Mouse (Mus musculus): ENCODE measurements around the gene Rnf111. TPM values are rescaled to one million over a fixed set of nuclear protein-coding genes. Genes with fewer than 3 reads are reported as not detected.
A peak's percentile ranks its signal among the peaks of the same experiment; 100 is the strongest.
"Not testable (repeated sequence)": the region's sequence is repeated elsewhere in the genome, so short reads cannot be mapped to it uniquely, and the experiment has no call there.

Gene Rnf111
- 10 to 100 TPM; 20.1 to 20.2 TPM for total RNA-seq (2021)
- long read RNA-seq, experiment 1, partial matches to known transcripts: 2 of 5 reads
- long read RNA-seq, experiment 1, other reads (novel, unspliced or antisense): 3 of 5 reads
- long read RNA-seq, experiment 2, partial matches to known transcripts: 4 of 4 reads
- long read RNA-seq, experiment 2, other reads (novel, unspliced or antisense): 0 of 4 reads

DNA sequence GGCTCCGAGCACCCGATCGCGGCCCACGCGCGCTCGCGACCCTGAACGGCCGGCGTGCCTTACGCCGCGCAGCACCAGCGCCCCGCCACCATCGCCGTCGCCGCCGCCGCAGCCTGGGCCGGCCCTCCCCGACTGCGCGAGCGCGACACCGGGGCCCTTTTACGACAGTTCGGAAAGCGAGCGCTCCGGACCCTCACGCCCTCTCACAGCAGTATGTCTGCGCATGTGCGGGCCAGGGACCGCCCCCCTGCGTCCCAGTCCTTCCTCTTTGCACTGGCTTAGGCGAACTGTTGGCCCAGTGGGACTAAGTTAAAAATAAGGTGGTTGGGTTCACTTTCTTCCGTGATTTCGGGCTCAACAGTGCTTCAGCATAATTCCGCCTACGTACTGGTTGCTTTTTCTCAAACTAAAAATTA is at the start of gene Rnf111:
Gene Rnf111 (minus strand): TSS at position 100 of the 416 bp plus-strand sequence.
- DNase-seq: peak; percentile 97 to 98

DNA sequence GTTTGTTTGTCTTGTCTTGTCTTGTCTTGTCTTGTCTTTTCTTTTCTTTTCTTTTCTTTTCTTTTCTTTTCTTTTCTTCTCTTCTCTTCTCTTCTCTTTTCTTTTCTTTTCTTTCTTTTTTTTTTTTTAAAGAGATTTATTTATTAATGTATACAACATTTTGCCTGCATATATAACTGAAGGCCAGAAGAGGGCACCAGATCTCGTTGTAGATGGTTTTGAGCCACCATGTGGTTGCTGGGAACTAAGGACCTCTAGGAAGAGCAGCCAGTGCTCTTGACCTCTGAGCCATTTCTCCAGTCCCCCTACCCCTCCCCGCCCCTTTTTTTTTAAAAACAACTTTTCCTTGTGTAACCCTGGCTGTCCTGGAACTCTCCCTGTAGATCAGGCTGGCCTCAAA is 48.7 kb upstream of the Rnf111 start:
- not testable (repeated sequence) for DNase-seq

DNA sequence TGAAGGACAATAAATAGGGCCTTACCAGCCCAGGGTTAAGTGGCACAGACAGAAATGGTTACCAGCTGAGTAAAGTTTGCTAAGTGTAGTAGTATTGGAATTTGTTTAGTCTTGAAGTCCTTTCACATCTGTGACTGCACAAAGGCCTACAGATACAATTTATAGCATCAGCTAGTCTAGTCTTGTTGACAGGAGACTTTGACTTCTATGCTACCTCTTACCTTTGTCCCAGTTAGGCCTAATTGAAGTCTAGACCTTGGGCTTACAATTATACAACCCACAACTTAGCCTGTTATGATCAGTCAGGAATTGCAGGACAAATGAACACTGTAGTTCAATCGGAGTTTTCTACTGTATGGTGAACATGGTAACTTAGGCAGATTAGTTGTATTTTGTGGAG is 48.0 kb upstream of the Rnf111 start:
- DNase-seq: no peak

DNA sequence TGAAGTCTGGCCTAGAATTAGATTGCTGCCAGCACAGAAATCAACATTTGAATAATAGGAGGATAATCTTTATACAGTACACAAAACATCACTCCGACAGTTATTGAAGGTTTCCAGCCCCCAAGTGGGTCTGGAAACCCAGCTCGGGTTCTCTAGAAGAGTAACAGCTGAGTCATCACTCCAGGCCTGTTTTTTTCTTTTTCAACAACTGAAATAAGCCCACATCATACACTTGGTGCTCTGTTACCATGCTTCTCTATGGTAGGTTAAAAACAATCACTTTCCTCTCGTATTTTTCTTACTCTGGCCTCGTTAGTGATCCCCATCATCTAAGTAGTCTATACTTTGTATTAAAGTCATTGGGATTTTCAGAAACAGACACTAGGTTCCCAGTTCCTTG is 44.8 kb upstream of the Rnf111 start:
- DNase-seq: no peak

- not testable (repeated sequence) for DNase-seq
These were observed 43.1 kb upstream of the Rnf111 start for GRCm38 (mm10) chr9:70546576-70546975.

- no peak for DNase-seq
These were observed 41.3 kb upstream of the Rnf111 start for GRCm38 (mm10) chr9:70544831-70545230.

DNA sequence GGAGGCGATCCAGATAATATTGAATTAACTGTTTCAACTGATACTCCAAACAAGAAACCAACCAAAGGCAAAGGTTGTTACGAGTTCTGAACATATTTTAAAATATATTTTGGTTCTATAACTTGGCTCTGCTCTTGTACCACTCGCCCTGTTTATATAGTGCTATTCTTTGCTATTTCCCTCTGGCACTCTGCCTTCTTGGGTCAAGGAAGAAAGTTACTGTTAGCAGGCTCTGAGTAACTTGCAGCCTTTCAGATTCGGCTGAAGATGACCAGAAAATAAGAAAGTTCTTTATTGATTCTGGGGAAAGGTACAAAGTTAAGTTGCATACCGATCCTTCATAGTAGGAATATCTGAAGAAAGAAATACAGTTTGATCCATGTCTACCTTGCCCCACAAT is 40.5 kb upstream of the Rnf111 start:
- no peak for DNase-seq

DNA sequence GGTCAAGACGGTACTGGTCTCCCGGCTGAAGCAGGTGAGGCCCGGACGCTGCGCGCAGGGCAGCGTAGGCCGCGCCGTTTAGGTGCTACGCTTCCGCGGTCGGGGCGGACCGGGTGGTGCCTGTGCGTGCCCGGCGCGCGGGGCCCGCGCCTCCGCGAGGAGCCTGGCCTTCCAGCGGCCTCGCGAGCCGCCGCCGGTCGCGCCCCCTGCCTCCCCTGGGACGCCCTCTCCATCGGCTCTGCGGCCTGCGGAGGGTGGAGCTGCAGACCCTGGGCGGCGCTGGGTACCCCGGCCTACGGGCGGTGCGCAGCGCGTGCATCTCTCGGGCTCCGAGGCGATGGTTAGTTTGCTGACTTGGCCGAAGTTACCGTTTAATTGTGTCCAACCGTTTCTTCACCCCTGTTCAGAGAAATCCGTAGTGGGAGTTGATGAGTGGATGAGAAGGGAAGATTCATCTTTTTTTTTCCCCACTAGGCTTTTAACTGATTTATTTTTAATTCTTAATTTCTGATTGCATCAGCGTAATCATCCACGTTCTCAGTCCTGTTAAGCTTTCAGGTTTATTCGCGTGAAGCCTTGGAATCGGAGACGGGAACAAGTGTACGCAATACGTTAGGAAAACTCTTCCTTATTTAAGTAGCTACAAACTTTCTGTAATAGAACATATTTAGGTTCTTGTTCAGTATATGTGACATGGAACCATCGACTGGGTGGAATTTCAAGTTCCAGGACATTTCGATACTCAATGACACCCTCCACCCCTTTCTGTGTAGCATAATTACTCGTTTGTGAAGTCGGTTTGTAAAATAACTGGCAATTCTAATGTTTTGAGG is 39.7 kb upstream of the Rnf111 start:
- peak in 1 of 2 experiments; percentile 76 for DNase-seq

GRCm38 (mm10) chr9:70542305-70543041 is 38.9 kb upstream of the Rnf111 start, which contains the start of gene Sltm:
TSS of gene Sltm (plus strand) at chr9:70542754.
- peak; percentile 99 for DNase-seq

- DNase-seq: no peak
These were observed 38.1 kb upstream of the Rnf111 start for GRCm38 (mm10) chr9:70541584-70541983.

DNA sequence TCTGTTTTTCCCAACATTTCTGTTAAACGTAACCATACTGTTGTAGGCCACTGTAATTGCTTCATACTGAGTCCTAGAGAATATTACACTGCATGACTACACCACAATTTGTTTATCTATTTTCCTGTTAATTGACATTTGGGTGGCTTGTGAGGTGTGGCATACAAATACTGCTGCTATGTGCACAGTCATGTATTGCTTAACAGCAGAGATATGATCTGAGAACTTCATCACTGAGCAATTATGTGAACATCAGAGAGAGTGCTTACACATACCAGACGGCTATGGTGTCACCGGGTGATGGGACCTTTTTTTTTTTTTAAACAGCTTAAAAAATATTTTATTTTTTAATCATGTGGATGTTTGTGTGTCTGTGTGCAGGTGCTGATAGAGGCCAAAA is 29.8 kb upstream of the Rnf111 start:
- DNase-seq: no peak

DNA sequence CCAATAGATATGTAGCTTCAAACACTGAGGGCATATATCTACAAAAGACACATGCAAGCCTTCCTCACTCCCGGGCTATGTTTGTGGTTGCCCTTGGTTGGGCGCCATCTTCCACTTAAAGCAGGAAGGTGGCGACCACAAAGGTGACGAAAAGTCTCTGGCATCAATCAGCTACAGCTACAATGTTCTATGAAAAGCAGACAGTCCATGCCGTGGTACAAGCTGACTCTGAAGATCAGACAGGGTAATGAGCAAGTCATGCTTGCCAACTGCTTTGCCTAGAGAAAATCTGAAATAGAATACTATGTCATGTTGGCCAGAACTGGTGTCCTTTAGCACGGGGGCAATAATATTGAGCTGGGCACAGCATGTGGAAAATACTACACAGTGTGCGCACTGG is 20.8 kb upstream of the Rnf111 start:
- peak; percentile 77 to 88 for DNase-seq

DNA sequence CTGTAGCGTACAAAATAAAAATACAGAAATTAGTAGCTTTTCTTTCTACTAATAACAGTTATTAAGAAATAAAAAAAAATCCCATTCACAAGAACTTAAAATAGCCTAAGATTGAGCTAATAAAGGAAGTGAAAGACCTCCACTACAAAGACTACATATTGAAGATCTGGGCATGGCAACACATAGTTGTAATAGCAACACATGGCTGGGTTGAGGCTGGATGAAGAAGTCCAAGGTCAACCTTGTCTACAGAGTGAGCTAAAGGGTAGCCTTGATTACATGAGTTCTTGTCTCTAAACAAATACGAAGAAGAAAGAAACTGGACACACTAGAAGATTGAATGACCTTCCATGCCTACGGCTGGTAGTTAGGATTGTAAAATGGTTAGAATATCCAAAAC is 20.3 kb upstream of the Rnf111 start:
- DNase-seq: no peak

DNA sequence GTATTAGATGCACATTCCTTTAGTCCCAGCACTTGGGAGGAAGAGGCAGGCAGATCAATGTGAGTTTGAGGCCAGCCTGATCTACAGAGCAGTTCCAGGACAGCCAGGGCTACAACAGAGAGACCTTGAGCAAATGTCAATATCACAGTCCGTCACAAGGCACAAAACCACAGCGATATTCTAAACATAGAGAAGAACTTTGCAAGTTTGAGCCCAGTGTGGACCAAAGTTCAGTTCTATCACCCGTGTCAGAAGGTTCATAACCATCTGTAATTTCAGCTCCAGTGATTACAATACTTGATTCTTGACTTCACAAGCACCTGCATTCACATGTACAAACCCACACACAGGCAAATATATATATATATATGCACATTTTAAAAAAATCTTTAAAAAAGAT is 17.1 kb upstream of the Rnf111 start:
- no peak for DNase-seq

DNA sequence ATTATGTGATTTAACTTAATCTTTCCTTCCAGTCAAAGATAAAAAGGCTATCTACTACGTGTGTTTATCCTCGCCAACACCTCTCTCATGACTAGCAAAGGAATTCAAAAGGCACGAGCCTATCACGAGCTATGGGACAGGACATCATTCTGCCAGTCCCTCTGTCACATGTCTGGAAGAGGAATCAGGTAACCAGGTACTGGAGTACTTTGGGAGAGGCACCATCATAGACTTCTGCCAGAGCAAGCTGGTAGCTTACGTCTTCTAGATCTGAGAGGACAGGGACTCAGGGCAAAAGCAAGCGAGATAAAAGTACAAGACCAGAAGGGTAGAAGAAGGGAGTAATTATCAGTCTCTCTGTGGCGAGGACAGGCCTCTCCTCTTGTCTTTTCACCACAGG is 8.2 kb upstream of the Rnf111 start:
- peak in 1 of 2 experiments; percentile 55 for DNase-seq

DNA sequence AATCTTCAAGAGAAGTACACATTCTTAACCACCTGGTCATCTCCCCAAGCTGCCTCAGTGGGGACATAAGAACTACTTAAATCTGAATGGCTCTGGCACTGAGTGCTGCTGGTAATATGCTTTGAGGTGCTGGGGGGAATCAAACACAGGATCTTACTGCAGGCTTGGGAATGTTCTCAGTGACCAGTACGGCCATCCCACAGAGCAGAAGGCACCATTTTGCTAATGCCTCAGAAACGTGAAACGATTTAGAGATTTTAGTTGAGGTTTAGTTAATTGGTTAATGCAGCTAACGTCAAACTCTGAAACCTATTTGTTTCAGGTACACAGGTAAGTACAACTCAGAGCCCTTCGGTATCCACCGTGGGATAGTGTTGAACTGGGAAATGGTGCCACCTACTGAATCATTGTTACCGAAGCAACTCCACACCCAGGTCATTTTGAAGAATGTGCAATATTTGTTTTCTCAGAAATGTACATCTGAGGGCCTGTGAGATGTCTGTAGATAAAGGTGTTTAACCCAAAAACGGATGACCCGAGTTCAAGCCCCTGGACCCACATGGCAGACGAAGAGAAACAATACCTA is 7.6 kb upstream of the Rnf111 start:
- peak in 1 of 2 experiments; percentile 33 for DNase-seq

DNA sequence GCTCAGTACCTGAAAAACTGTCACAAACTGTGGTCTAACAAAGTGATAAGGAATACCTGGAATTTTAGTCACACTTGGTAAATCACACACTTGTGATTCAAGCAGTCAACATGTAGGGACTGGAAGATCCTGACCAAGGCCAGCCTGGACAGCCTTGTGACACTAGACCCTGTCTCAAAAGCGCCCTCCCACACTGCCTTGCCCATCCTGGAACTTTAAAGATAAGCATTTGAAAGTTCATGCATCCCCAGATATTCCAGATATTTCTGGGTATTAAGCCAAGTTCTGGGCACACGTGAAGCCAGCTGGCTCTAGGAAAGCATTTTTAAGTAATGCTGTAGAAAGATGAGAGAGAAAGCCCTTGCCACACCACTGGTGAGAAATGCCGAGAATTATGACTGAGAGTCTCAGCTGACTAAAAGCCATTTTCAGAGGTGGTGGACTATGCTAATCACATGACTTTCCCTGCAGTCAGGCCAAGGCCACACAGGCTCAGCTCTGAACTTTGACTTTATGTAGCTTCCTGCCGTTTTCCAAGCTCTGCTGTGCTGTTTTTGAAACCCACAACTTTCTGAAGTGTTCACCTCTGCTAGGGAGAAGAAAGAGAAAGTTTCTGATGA is 6.5 kb upstream of the Rnf111 start:
- DNase-seq: peak; percentile 27 to 40

DNA sequence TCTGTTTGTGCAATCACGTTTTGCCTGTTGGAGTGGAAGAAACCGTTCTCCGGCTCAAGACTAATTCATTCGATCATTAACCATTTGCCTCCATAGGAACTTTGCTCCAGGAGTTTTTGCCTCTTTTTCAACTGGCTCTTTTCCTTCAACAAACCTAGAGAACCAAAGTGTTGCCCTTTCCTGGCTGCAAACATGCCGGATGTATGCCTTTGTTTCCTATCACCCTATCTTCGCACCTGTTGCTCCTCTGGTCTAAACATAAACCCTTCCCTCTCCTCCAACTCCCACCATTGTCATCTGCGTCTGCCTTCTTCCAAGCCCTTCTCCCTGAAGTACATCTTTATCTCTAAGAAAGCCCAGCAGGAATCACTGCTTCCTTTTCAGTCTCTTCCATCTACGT is 3.3 kb upstream of the Rnf111 start:
- DNase-seq: no peak

DNA sequence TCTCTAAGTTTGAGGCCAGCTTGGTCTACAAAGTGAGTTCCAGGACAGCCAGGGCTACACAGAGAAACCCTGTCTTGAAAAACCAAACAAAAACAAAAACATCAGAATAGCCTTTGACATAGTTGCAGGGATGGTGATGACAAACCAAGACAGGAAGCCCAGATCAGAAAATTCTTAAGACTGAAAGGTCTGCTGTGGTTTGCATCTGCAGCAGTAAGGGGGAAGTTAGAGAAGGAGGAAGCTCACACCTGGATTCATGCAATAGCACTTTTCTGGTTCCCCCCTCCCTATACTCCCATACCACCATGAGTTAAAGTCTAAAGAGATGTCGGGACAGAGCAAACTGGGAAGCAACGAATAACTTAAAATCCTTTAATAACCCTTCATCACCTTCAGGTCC is 2.7 kb upstream of the Rnf111 start:
- DNase-seq: no peak

DNA sequence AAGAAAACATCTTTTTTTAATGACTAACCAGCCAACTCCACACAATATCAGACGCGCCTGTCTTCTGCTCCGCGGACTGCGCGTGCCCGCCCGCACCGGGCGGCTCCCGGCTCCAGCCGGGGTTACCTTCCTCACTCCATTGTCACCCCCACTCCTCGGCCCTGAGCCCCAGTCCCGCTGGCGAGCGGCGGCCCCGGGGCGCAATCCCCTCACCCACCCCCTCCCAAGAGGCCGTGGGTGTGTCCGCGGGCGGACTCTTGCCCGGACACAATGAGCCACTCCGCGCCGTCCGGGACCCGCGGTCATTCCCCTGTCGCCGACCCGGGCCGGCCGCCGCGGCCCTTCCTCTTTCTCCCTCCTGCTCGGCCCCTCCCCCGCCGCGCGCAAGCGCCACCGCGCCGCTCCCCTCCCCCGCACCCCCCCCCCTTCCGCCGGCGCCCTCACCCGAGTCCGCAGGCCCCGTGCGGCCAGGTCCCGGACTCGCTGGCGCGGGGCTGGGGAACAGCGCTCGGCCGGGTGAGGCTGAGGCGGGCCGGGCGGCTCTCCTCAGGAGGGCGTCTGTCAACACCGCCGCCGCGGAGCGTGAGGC is 416 bp downstream of the Rnf111 start:
- peak; percentile 71 to 76 for DNase-seq

- no peak for DNase-seq
These were observed 1.1 kb downstream of the Rnf111 start for GRCm38 (mm10) chr9:70502284-70503014.

Data from heart, adult 18-20 months (tissue).